Mouse (Mus musculus): Measurements from ENCODE around the gene Dlgap4.

GRCm38 (mm10) chr2:156731592-156731991 lies 118.1 kb downstream of the Dlgap4 start:
- TF ChIP-seq EP300 (IDR thresholded peaks at IDR 0.05; ENCODE audit: insufficient read depth, low read depth, low read length) (no peak), CTCF (IDR thresholded peaks at IDR 0.05) (no peak), POLR2A (IDR thresholded peaks at IDR 0.05; ENCODE audit: insufficient read depth, low read depth, low read length) (no peak)
